In the genomic region with DNA sequence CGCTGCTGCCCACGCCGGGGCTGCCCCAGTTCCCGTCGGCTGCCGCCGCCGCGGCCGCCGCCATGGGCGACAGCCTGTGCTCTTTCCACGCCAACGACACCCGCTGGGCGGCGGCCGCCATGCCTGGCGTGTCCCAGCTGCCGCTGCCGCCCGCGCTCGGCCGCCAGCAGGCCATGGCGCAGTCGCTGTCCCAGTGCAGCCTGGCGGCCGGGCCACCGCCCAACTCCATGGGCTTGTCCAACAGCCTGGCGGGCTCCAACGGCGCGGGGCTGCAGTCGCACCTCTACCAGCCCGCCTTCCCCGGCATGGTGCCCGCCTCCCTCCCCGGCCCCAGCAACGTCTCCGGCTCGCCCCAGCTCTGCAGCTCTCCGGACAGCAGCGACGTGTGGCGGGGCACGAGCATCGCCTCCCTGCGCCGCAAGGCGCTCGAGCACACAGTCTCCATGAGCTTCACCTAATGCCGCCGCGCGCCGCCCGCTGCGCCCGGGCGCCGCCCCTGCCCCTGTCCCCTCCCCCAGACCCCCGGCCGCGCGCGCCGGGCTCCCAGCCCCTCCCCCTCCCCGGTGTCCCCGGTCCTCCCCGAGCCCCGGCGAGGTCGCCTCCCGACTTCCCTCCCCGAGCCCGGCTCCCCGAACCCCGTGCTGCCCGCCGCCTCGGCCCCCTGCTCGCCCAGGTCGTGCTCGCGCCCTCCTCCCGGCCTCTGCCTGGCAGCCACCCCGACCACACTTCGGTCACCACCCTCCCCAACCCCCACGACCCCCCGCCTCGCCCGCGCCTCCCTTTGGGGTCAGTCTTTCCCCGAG, we compare ENCODE assay signal across 9 mouse cellular contexts. TPM values are rescaled to one million over a fixed set of nuclear protein-coding genes. Genes with fewer than 3 reads are reported as not detected.
DNase-seq lines count a peak whose midpoint lies in the region; ATAC-seq and TF ChIP-seq lines count a peak whose summit lies in the region.
"Had no signal": no experiment of that assay in that cellular context is flagged by ENCODE, and none has a peak within 500 bp of the region (broad histone marks: within the 10 kb centered on the region; RNA-seq: fewer than 3 reads in every experiment).

No protein-coding gene starts in this region.

- H3K9ac ChIP-seq in forebrain, embryonic 11.5 days (ENCODE audit: low read length): peak overlapping the region; percentile 16; the same call in 1 of the 2 replicates
- no peak overlapping the region for H3K9ac ChIP-seq in hindbrain, postnatal 0 days (replicated peaks; ENCODE audit: low read length)

- H3K27ac ChIP-seq in left cerebral cortex, adult 2 months: no peak overlapping the region
- H3K27ac ChIP-seq in forebrain, embryonic 11.5 days (ENCODE audit: low read depth, low read length): no peak overlapping the region
- H3K27ac ChIP-seq in hindbrain, postnatal 0 days: no peak overlapping the region

- H3K9me3 ChIP-seq in forebrain, embryonic 11.5 days (ENCODE audit: control insufficient read depth, low read length): no peaks in the 10 kb centered on the region
- no peaks in the 10 kb centered on the region for H3K9me3 ChIP-seq in hindbrain, postnatal 0 days (ENCODE audit: low read length)

- peak; percentile 67 for ATAC-seq in forebrain, embryonic 11.5 days (replicated peaks; ENCODE audit: low FRiP score)
- ATAC-seq in hindbrain, postnatal 0 days: peak; percentile 69
- peak; percentile 49 for ATAC-seq in megakaryocyte-erythroid progenitor cell, adult 5-6 weeks (replicated peaks; ENCODE audit: low FRiP score, low TSS enrichment, poor library complexity, severe bottlenecking)

- H3K4me3 ChIP-seq in left cerebral cortex, adult 2 months: peak overlapping the region; percentile 9
- peak overlapping the region; percentile 34 for H3K4me3 ChIP-seq in forebrain, embryonic 11.5 days (ENCODE audit: low read depth, low read length)
- peak overlapping the region; percentile 35 for H3K4me3 ChIP-seq in hindbrain, postnatal 0 days (ENCODE audit: low read length)

- under 1% methylated on average over 82 of the region's 95 CpGs for WGBS in forebrain, embryonic 11.5 days
- WGBS in hindbrain, postnatal 0 days: under 1% methylated on average over 79 of the region's 95 CpGs

- peak overlapping the region; percentile 69 for H3K4me2 ChIP-seq in forebrain, embryonic 11.5 days (ENCODE audit: low read depth, low read length, severe bottlenecking)
- H3K4me2 ChIP-seq in hindbrain, postnatal 0 days (ENCODE audit: low read depth, low read length): peak overlapping the region; percentile 59

- DNase-seq in left cerebral cortex, adult 2 months (ENCODE audit: extremely low spot score in 1 of 2, low spot score in 2 of 2): no peak
- no peak for DNase-seq in left cerebral cortex, adult 11 months (ENCODE audit: low spot score)
- peak; percentile 35 for DNase-seq in brain, adult 2 months (ENCODE audit: low read depth, low spot score)
- DNase-seq in forebrain, embryonic 11.5 days (ENCODE audit: low spot score): peak; percentile 80
- DNase-seq in hindbrain, postnatal 0 days (ENCODE audit: low spot score): no peak
- DNase-seq in T-cell, adult 2 months (ENCODE audit: low spot score): no peak
- DNase-seq in urinary bladder, adult 2 months (ENCODE audit: low spot score): no peak

- intact Hi-C loops in left cerebral cortex, adult 2 months (cut with DNase I): no loop called here

- peaks cover 17% of the 10 kb centered on the region for H3K4me1 ChIP-seq in forebrain, embryonic 11.5 days (replicated peaks; ENCODE audit: control insufficient read depth, insufficient read depth, low read length)
- H3K4me1 ChIP-seq in hindbrain, postnatal 0 days (ENCODE audit: insufficient read depth, low read length): peaks cover 5% of the 10 kb centered on the region; the same call in 1 of the 2 replicates

- H3K27me3 ChIP-seq in forebrain, embryonic 11.5 days (ENCODE audit: control insufficient read depth, insufficient read depth, low read length): peaks cover 81% of the 10 kb centered on the region
- H3K27me3 ChIP-seq in hindbrain, postnatal 0 days (ENCODE audit: insufficient read depth, low read length): peaks cover 79% of the 10 kb centered on the region

- no peaks in the 10 kb centered on the region for H3K36me3 ChIP-seq in forebrain, embryonic 11.5 days (ENCODE audit: control insufficient read depth, insufficient read depth, low read length)
- no peaks in the 10 kb centered on the region for H3K36me3 ChIP-seq in hindbrain, postnatal 0 days (ENCODE audit: insufficient read depth, low read length)

- no peak for TF ChIP-seq CTCF in left cerebral cortex, adult 2 months (IDR thresholded peaks at IDR 0.05)
- TF ChIP-seq CTCF in hindbrain, postnatal 0 days (IDR thresholded peaks at IDR 0.05; ENCODE audit: low read depth): no peak

RNA-seq across cellular contexts. Expression of gene Otp, which starts 8.0 kb away (rescaled TPM):
- under 1 TPM in 1 of 2 experiments, not detected in 1; 0.65 TPM for total RNA-seq in left cerebral cortex, adult 2 months (2021)
- polyA plus RNA-seq in forebrain, embryonic 11.5 days (2014; fragmentation: Nextera tagmentation; extraction: Ambion mirVana): 3.3 and 4.4 TPM in 2 replicates
- total RNA-seq in hindbrain, postnatal 0 days (2014; rRNA removed): 4.3 and 4.7 TPM in 2 replicates
- 4.2 and 4.9 TPM in 2 replicates for polyA plus RNA-seq in hindbrain, postnatal 0 days (2015; fragmentation: Nextera tagmentation; extraction: Ambion mirVana)
- not detected in 2 replicates for total RNA-seq in megakaryocyte-erythroid progenitor cell, adult 5-6 weeks (2014; fragmentation: Nextera tagmentation)
- total RNA-seq in megakaryocyte-erythroid progenitor cell, adult 5-6 weeks (2017): not detected in 2 replicates
- not detected in 2 replicates for polyA plus RNA-seq in urinary bladder, adult 2 months (2012; rRNA removed)
- total RNA-seq: layer of hippocampus, postnatal 25 days had no signal

Comparison
In these comparisons a context has a peak if more than half of its experiments do, and no peak if none do; other contexts are left out.
1. DNase-seq: peak in brain, adult 2 months (single experiment) and forebrain, embryonic 11.5 days (single experiment); none in left cerebral cortex, adult 2 months (0 of 2), left cerebral cortex, adult 11 months (single experiment), hindbrain, postnatal 0 days (single experiment), T-cell, adult 2 months (single experiment) and urinary bladder, adult 2 months (single experiment).
2. Peak in every context shown above with its lines, with median percentiles within 50 percentile points of each other: H3K4me3 ChIP-seq and ATAC-seq.